Mouse (Mus musculus): Measurements from ENCODE around the gene E130114P18Rik.

DNA sequence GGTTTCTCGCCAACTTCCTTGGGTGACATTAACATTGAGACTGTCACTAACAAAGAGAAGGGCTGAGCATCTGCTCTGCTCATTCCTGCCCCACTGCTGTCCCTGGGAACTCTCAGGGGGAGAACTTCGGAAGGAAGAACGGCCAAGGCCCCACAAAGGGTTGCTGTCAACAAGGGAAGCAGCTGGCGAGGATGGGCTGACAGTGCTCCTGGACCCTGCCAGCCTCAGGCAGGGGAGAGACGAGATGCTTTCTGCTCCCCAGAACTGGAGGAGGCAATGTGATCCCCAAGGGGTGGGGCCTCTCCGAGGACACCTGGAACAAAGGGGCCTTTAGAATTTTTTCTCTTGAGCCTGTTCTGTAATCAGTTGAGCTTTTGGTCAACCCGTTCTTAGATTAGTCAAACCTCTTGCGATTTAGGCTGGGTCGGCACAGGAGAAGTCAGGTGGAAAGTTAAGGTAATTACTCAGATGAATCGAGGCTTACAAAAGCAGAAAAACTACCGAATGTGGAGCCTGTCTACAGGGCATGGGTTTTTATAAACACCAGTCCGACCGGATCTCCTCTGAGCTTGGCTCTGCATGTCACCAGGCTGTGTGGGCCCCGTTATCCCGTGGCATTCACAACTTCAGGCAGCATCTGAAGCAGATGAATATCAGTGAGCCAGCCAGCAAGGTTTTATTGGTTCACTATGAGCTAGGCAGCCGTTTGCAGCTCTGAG is 151.7 kb downstream of the E130114P18Rik start:
- TF ChIP-seq GATA1 (IDR thresholded peaks at IDR 0.05; ENCODE audit: borderline replicate concordance, low read length), result no peak
- TF ChIP-seq FLI1 (IDR thresholded peaks at IDR 0.05; ENCODE audit: low read length), result no peak
